Mouse (Mus musculus) CD4-positive, CD25-positive, alpha-beta regulatory T cell (primary cell): ENCODE results near the gene Ltbr. TPM values are rescaled to one million over a fixed set of nuclear protein-coding genes. Genes with fewer than 3 reads are reported as not detected.

Experiments used
- polyA plus RNA-seq: library from polyadenylated mRNA; unstranded; fragments of 100-300 nt; shearing (Covaris generic); gene quantifications from one replicate; pipeline ENCODE4 v1.2.1, GENCODE M21; 2017

Ltbr gene
- polyA plus RNA-seq: 0.17 TPM

DNA sequence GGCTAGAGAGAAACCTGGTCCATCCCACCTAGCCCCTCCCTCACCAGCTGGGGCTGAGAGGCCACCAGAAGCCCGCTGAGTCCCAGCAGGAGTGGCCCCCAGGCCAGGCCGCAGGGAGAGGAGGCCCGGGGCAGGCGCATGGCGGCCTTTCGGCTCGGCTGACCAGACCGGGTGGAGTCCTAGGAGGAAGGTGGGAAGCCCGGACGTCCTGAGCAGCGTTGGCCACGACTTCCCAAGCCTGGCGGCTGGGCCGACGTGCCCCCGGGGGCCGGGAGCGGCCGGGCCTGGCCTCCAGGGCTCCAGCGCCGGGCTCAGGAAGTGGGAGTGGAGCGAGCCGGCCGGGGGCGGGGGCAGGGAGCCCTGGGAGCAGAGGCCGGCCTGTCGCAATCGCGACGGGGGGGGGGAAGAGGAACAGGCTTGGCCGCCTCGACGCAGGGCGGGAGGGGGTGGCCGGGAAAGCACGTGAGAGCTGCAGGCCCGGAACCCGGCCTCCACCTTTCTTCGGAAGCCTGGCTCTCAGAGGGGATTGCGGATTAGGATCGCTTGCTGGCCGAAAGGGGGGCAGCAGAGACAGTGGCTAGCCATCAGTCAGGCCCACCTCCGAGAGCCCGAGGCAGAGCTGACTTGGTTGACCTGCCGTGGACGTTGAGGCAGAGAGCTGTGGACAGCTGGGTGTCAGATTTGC is at the start of gene Ltbr:
TSS of gene Ltbr (minus strand) at position 340 of the 685 bp plus-strand sequence.

DNA sequence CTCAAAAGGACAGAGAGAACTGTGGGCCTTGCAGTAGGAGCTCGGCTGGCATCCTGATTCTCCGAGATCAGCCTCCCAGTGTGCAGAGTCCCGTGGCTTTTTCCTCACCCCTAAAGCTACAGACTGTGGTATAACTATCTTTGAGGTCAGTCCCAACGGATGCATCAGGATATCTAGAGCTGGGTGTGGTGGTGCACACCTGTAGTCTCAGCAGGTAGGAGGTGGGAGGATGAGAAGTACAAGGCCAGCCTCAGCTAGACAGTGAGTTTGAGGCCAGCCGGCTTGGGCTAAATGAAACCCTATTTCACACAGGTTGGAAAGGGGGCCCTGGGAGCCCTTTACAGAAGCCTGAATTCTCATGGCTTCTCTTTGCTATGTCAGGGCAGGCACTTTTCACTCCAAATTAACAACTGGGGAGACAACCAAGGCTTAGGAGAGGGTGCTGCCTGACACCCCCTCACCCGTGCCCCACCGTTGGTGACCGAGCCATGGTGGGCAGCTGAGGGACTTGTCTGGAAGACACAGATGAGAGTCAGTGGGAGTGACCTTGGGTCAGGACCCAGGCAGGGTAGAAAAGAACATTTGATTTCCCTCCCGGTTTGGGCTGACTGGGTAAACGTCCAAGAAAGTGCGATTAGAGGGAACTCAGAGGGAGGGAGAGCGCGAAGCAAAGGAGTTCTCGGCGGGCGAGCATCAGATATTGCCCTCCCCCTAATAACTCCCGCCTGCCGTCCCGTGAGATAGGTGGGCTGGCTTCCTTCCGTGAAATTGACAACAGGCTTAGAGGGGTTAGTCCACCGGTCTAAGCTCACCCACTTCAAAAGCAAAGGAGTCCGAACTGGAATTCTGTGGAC is 35.3 kb upstream of the Ltbr start, which contains the start of gene Tnfrsf1a:
TSS of gene Tnfrsf1a (plus strand) at position 642 of the 854 bp plus-strand sequence.

DNA sequence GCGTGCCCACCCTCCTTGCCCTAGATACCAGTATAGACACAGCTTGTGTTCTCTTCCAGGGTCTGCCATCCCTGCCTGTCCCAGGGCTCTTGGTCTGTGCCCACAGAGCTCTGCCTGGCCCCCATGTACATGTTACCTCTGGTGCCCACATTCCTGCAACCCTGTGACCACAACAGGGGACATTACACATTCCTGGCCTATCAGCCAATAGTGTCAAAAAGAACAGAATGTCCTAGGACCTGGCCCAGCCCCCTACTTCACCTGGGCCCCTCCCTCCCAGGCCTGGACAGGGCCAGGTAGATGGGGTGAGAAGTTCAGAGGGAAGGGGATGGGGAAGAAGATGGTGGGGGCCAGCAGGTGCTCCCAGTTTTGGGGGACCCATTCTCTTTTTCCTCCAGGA is 6.6 kb upstream of the Ltbr start, which contains the start of gene Scnn1a:
TSS of gene Scnn1a (plus strand) at position 337 of the 400 bp plus-strand sequence.

DNA sequence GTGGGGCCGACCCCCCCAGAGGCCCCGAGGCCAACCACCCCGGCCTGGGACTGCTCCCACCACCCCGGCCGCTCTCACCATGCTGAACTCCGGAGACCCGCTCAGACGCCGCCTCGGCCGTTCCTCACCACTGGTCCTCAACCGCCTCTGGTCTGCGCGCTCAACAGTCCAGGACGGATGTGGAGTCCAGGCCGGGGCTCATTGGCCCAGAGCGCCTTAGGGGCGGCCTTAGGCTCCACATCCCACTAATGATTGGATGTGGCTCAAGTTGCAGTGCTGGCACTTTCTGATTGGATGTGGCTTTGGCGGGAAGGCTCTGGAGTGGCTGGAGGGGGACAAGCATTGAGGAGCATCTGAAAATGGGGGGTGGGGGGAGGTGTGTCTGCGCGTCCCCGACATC is 27.8 kb downstream of the Ltbr start, which contains the start of gene Tuba3a:
TSS of gene Tuba3a (minus strand) at position 153 of the 400 bp plus-strand sequence.

Other genes with a start within 250 kb of the Ltbr start
- gene Lpar5, start 246.0 kb downstream of the Ltbr start, polyA plus RNA-seq: 22.7 TPM
- gene Chd4, start 217.9 kb downstream of the Ltbr start, polyA plus RNA-seq: 61.1 TPM
- gene Nop2, start 182.0 kb downstream of the Ltbr start, polyA plus RNA-seq: 54.0 TPM
- 24.0 TPM for gene Iffo1, start 168.6 kb downstream of the Ltbr start, polyA plus RNA-seq
- 231 TPM for gene Gapdh, start 147.4 kb downstream of the Ltbr start, polyA plus RNA-seq
- gene Ncapd2, start 122.2 kb downstream of the Ltbr start, polyA plus RNA-seq: 23.5 TPM
- gene Mrpl51, start 122.1 kb downstream of the Ltbr start, polyA plus RNA-seq: 89.7 TPM
- gene Vamp1, start 98.3 kb downstream of the Ltbr start, polyA plus RNA-seq: 56.3 TPM
- 105 TPM for gene Tapbpl, start 82.0 kb downstream of the Ltbr start, polyA plus RNA-seq
- 602 TPM for gene Cd27, start 76.9 kb downstream of the Ltbr start, polyA plus RNA-seq
- gene Tuba3a, start 27.8 kb downstream of the Ltbr start, polyA plus RNA-seq: 1.3 TPM
- gene Scnn1a, start 6.8 kb upstream of the Ltbr start, polyA plus RNA-seq: 0.22 TPM
- 40.9 TPM for gene Tnfrsf1a, start 35.5 kb upstream of the Ltbr start, polyA plus RNA-seq
- gene Plekhg6, start 66.9 kb upstream of the Ltbr start, polyA plus RNA-seq: 0.12 TPM
- gene Cd9, start 180.9 kb upstream of the Ltbr start, polyA plus RNA-seq: 130 TPM
- 0.18 TPM for gene Vwf, start 232.9 kb upstream of the Ltbr start, polyA plus RNA-seq